Mouse (Mus musculus): Measurements from ENCODE around the gene Lamtor1.

The Lamtor1 gene

GRCm38 (mm10) chr7:101905561-101906286, at the start of gene Lamtor1:
Gene Lamtor1 (plus strand): TSS chr7:101905904.
- peak; percentile 100 for DNase-seq (ENCODE audit: low spot score in 2 of 2)

- DNase-seq (ENCODE audit: low spot score in 2 of 2), result no peak
Measured at GRCm38 (mm10) chr7:101857094-101857493, 48.6 kb upstream of the Lamtor1 start, which contains the start of gene Folr2. Gene Folr2 (minus strand): TSS chr7:101857194.

DNA sequence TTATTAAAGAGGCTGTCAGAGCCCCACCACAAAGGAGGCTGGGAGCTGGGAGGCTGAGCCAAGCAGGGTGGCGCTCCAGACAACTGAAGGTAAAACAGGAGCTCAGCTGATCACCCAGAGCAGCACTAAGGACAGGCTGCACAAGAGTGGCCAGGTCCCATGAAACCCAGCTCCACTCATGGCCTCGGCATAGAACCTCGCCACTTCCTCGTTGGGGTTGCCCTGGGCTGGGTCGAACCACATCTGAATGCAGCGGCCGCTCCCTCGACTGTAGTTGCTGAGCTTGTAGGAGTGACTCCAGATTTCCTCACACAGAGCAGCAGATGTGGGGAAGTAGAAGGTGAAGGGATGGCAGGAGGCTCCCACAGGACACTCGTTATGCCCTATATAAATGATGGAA, 47.3 kb upstream of the Lamtor1 start:
- no peak for DNase-seq (ENCODE audit: low spot score in 2 of 2)

GRCm38 (mm10) chr7:101860978-101861377, 44.7 kb upstream of the Lamtor1 start:
- no peak for DNase-seq (ENCODE audit: low spot score in 2 of 2)

DNA sequence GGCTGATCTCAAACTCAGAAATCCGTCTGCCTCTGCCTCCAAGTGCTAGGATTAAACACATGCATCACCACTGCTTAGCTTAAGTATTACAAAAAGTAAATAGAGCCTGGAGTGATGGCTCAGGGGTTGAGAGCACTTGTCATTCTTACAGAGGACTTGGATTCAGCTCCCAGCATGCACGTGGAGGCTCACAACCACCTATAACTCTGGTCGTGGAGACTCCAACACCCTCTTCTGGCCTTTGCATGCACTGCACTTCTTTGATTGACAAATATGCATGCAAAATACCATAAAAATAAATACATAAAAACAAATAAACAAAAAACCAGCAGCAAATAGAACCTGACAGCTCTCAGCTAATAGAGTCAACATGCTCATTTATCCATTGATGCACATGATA, 43.4 kb upstream of the Lamtor1 start:
- no peak for DNase-seq (ENCODE audit: low spot score in 2 of 2)

DNA sequence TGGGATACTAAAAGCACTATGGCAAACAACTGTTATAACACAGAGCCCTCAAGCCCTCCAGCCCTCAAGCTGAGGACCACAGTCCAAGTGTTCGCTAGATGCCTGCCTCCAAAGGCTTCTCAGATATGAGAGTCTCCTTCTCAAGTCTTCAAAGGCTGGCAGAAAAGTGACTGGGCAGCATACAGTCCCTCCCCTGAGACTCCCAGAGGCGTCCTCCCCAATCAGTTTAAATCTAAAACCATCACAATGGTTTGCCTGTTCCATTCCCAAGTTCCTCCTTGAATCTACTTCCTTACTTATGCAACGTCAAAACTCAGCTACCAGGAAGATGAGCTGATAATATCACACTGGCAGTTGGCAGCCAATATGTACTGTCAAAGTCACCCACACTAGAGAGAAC, 42.3 kb upstream of the Lamtor1 start, which contains the start of gene Anapc15:
TSS of gene Anapc15 (plus strand) at position 301 of the 400 bp plus-strand sequence.
- no peak for DNase-seq (ENCODE audit: low spot score in 2 of 2)

GRCm38 (mm10) chr7:101866491-101867265, 39.0 kb upstream of the Lamtor1 start:
- DNase-seq (ENCODE audit: low spot score in 2 of 2), result no peak

DNA sequence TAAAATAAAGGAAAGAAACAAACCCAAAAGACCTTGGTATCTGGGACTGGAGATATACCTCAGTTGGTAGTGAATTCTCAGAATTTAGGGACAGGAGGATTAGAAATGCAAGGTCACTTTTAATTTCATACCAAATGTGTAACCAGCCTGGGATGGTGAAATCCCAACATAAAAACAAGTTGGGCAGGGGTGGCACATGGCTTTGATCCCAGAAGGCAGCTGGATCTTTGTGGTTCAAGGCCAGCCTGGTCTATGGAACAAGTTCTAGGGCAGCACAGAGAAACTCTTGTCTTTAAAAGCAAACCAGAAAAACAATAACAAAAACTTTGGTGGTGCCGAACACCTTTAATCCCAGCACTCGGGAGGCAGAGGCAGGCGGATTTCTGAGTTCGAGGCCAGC, 38.2 kb upstream of the Lamtor1 start:
- DNase-seq (ENCODE audit: low spot score in 2 of 2), result no peak

- peak in 1 of 2 experiments; percentile 17 for DNase-seq (ENCODE audit: low spot score in 2 of 2)
Measured at GRCm38 (mm10) chr7:101868241-101869162, 37.2 kb upstream of the Lamtor1 start.

DNA sequence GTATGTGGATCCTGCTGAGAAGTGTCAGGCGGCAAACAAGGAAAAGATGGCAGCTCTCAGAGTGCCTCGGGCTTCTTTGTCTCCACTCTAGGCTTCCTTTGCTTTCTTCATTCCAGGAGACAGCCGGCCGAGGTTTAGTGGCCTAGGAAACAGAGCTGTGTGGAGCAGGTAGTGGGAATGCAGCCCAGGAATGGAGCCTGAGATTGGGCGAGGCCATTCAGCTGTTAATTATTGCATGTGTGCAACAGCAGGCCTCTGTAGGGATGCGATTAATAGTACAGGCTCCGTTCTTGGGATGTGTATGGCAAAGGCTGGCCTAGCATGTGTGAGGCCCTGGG, 36.6 kb upstream of the Lamtor1 start:
- DNase-seq (ENCODE audit: low spot score in 2 of 2), result no peak

GRCm38 (mm10) chr7:101870629-101871028, 35.1 kb upstream of the Lamtor1 start, which contains the start of gene Folr1:
Gene Folr1 (minus strand): TSS chr7:101870788.
- no peak for DNase-seq (ENCODE audit: low spot score in 2 of 2)

DNA sequence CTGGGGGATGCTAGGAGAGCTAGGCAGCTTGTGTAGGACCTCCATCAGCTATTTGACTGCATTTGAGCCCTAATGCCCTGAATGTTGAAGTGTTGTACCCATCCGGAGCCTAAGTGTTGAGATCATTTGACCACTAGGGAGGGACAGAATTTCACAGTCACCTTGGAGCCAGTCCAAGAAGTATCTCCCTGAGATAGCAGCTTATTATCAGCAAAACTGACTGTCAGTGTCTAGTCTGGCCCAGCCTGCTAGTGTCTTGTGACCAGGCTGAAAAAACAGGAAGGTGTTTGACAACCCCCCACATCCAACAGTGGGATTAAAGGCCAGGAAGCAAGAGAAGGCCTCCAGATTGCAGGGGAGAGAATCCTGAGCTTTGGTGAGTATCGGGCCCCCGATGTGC, 34.4 kb upstream of the Lamtor1 start:
- no peak for DNase-seq (ENCODE audit: low spot score in 2 of 2)

GRCm38 (mm10) chr7:101875978-101876377, 29.7 kb upstream of the Lamtor1 start:
- no peak for DNase-seq (ENCODE audit: low spot score in 2 of 2)

- DNase-seq (ENCODE audit: low spot score in 2 of 2), result no peak
Measured at GRCm38 (mm10) chr7:101880855-101881254, 24.8 kb upstream of the Lamtor1 start.

DNA sequence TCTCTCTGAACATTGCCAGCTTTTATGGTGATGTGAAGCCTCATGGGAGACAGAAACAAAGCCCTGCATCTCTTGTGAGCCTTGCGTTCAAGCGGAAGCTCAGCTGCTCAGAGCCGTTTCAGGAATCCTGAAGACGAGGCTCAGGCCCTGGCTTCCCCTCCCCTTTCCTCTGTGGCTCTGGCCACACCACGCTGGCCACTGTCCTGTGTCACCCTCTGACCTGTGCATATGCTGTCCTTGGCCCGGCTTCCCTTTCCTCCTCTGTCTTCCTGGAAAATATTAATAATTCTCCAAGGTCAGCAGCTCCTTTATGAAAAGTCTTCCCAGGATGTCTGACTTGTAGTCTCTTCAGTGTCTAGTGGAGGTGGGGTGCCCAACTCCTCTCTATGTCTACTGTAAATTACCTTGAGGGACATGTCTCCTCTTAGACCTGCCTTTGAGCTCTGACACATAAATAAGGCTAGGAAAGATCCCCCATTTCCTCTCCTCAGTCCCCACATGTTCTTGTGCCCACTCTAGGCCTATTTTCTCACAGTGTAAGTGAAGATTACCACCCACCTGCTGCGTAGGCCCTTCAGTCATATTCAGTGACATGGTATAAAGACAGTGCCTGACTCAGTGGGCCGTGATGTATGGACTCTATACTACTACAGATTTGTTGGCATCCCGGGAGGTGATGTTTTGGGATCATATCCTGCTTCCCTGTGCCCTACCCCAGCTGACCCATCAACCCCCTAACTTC, 23.1 kb upstream of the Lamtor1 start:
- DNase-seq (ENCODE audit: low spot score in 2 of 2), result no peak

GRCm38 (mm10) chr7:101884160-101884559, 21.5 kb upstream of the Lamtor1 start:
- no peak for DNase-seq (ENCODE audit: low spot score in 2 of 2)

DNA sequence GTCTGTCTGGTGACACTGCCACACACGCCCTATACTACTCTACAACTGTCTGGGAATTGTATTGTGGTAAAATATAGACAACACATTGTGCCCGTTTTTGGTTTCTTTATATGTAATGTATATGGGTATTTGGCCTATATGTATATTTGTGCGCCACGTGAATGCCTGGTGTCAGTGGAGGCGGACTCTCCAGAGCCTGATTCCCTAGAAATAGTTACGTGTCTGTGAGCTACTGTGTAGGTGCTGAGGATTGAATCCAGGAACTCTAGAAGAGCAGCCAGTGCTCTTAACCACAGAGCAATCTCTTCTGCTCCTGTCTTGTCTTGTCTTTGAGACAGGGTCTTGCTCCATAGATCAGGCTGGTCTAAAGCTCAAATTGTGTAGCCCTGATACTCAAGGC, 19.4 kb upstream of the Lamtor1 start:
- DNase-seq (ENCODE audit: low spot score in 2 of 2), result no peak

GRCm38 (mm10) chr7:101888460-101888859, 17.2 kb upstream of the Lamtor1 start:
- DNase-seq (ENCODE audit: low spot score in 2 of 2), result no peak

DNA sequence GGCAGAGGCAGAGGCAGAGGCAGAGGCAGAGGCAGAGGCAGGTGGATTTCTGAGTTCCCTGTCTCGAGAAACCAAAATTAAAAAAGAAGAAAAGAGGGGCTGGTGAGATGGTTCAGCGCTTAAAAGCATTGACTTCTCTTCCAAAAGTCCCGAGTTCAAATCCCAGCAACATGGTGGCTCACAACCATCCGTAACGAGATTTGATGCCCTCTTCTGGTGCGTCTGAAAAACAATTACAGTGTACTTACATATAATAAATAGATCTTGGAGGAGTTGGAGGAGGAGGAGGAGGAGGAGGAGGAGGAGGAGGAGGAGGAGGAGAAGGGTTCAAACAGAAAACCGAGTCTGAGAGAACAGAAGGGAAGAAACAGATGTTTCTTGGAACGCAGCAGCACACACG, 10.0 kb upstream of the Lamtor1 start:
- DNase-seq (ENCODE audit: low spot score in 2 of 2), result no peak

DNA sequence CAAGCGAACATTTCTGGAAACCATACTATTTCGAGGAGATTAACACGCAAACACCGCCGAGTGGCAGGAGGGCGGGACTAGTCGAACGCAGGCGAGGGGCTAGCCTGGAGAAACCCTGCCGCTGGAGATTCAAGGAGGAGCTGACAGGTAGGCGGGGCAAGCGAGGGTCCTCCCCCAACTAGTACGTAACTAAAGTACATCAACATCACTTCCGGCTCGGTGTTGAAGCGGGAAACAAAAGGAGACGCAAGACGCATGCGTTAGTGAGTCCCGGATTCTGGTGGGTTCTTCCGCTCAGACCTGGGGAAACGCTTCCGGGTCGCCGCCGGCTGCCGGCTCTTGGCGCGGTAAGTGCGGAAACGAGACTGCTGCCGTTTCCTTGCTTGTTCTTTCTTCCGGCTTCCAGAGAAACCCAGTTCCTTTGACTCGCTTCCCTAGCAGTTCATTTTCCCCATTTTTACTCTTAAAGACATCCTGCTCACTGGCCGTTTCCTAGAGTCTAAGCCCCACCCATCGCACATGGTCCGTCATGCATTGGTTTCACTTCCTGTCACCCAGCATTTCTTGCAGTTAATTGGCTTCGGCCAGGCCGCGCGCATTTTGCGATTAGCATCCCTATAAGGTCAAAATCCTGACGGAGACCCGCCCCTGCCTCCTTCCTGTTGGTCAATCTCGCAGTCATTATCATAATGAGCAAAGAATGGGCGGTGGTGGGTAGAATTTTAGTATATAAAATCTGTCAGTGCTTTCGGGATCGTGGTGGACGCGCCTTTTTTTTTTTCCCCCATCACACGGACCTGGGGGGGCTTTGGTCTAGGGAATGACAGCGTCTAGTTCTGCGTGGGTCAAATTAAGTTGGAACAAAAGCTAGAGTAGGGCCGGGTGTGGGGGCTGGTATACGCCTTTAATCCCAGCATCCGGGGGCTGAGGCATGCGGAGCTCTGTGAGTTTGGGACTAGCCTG, 9.3 kb upstream of the Lamtor1 start:
- DNase-seq (ENCODE audit: low spot score in 2 of 2), result peak; percentile 98 to 99
